Mouse (Mus musculus) erythroblast, embryonic 14.5 days (primary cell): ENCODE measurements around the gene Pxt1.

ENCODE experiments used
- GATA1 ChIP-seq: IDR thresholded peaks from 2 replicates; pipeline ENCODE4 v1.6.1; 2012; ENCODE audit warnings: low read length, inconsistent platforms, mixed read lengths
- TAL1 ChIP-seq: IDR thresholded peaks from 3 replicates; pipeline ENCODE4 v1.6.1; 2012; ENCODE audit warnings: low read length, inconsistent platforms, mixed read lengths

GRCm38 (mm10) chr17:28931436-28932211, 12.0 kb downstream of the Pxt1 start:
- no peak for TF ChIP-seq GATA1
- no peak for TF ChIP-seq TAL1
